Mouse (Mus musculus): ENCODE measurements around the gene Sema6b.

DNA sequence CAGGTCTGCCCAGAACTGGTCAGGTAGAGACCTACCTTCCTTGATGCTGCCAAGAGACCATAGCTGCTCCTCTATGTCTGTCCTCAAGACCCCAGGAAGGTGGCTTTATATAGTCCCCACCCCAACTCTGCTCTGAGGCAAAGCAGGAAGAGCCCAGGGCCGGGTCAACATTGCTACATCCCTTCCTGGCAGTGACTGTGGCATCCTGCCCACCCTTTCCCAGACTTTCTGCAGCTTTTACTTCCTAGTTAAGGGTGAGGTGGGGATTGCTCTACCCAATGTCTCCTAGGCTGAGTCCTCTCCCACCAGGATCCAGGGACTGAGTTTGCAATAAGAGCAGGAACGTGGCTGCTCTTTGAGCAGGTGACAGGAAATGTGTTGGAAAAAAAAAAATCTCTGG, 18.3 kb downstream of the Sema6b start, which contains the start of gene Lrg1:
- no peak for TF ChIP-seq EP300 (IDR thresholded peaks at IDR 0.05; ENCODE audit: low read length)
- TF ChIP-seq CHD1 (IDR thresholded peaks at IDR 0.05; ENCODE audit: low read depth, low read length), result no peak
- no peak for TF ChIP-seq CTCF (conservative IDR thresholded peaks at IDR 0.05 in 1 of 2, IDR thresholded peaks at IDR 0.05 in 1 of 2; ENCODE audit: low read depth in 2 of 2, low read length in 2 of 2)
- no peak for TF ChIP-seq CHD2 (IDR thresholded peaks at IDR 0.05; ENCODE audit: low read length)
- TF ChIP-seq IRF4 (IDR thresholded peaks at IDR 0.05; ENCODE audit: low read depth, low read length), result no peak
